Comparison of ENCODE assay signal across 12 mouse cellular contexts in genomic region chr7:140153829-140154217, GRCm38 (mm10). TPM values are rescaled to one million over a fixed set of nuclear protein-coding genes. Genes with fewer than 3 reads are reported as not detected.
DNase-seq lines count a peak whose midpoint lies in the region; ATAC-seq and TF ChIP-seq lines count a peak whose summit lies in the region.
"Had no signal": no experiment of that assay in that cellular context is flagged by ENCODE, and none has a peak within 500 bp of the region (broad histone marks: within the 10 kb centered on the region; RNA-seq: fewer than 3 reads in every experiment).

No protein-coding gene starts in this region.

- peaks cover 4% of the 10 kb centered on the region; the same call in 1 of the 2 replicates for H3K36me3 ChIP-seq in heart, embryonic 12.5 days
- H3K36me3 ChIP-seq in ES-Bruce4 (ENCODE audit: control insufficient read depth, insufficient read depth, low read length, poor library complexity, severe bottlenecking): no peaks in the 10 kb centered on the region
- no peaks in the 10 kb centered on the region for H3K36me3 ChIP-seq in forebrain, embryonic 16.5 days (ENCODE audit: control insufficient read depth, insufficient read depth)
- H3K36me3 ChIP-seq in midbrain, embryonic 11.5 days (ENCODE audit: control insufficient read depth, insufficient read depth, low read length): no peaks in the 10 kb centered on the region
- H3K36me3 ChIP-seq in thymus, adult 2 months (ENCODE audit: control insufficient read depth, insufficient read depth, low read length): no peaks in the 10 kb centered on the region

- no peaks in the 10 kb centered on the region for H3K9me3 ChIP-seq in heart, embryonic 12.5 days (replicated peaks)
- no peaks in the 10 kb centered on the region for H3K9me3 ChIP-seq in ES-Bruce4 (replicated peaks; ENCODE audit: control insufficient read depth, insufficient read depth, low read length, poor library complexity, severe bottlenecking)
- H3K9me3 ChIP-seq in forebrain, embryonic 16.5 days (ENCODE audit: control insufficient read depth, low read length): no peaks in the 10 kb centered on the region
- H3K9me3 ChIP-seq in midbrain, embryonic 11.5 days (ENCODE audit: control insufficient read depth, low read length): no peaks in the 10 kb centered on the region

- H3K4me1 ChIP-seq in heart, embryonic 12.5 days (replicated peaks): peaks cover 15% of the 10 kb centered on the region
- no peaks in the 10 kb centered on the region for H3K4me1 ChIP-seq in ES-Bruce4 (ENCODE audit: control insufficient read depth, insufficient read depth, low read length)
- H3K4me1 ChIP-seq in forebrain, embryonic 16.5 days (replicated peaks; ENCODE audit: control insufficient read depth, insufficient read depth, low read length): peaks cover 14% of the 10 kb centered on the region
- H3K4me1 ChIP-seq in midbrain, embryonic 11.5 days (ENCODE audit: control insufficient read depth, insufficient read depth, low read length): peaks cover 11% of the 10 kb centered on the region
- no peaks in the 10 kb centered on the region for H3K4me1 ChIP-seq in thymus, adult 2 months (replicated peaks; ENCODE audit: control insufficient read depth, insufficient read depth, low read length)

- 0 out of 2 replicates have a peak overlapping the region, but pooled peaks have one; percentile 43 for H3K9ac ChIP-seq in heart, embryonic 12.5 days
- H3K9ac ChIP-seq in ES-Bruce4 (ENCODE audit: low read depth, poor library complexity, severe bottlenecking): peak overlapping the region; percentile 33
- peak overlapping the region; percentile 70 for H3K9ac ChIP-seq in forebrain, embryonic 16.5 days (replicated peaks; ENCODE audit: low read depth, low read length)
- H3K9ac ChIP-seq in midbrain, embryonic 11.5 days (ENCODE audit: low read length): peak overlapping the region; percentile 62; the same call in 1 of the 2 replicates

- no peak for ATAC-seq in heart, embryonic 12.5 days (ENCODE audit: insufficient number of reproducible peaks, low FRiP score)
- ATAC-seq in forebrain, embryonic 16.5 days: peak; percentile 19; the same call in 1 of the 2 replicates
- peak; percentile 38 for ATAC-seq in midbrain, embryonic 11.5 days (ENCODE audit: low FRiP score)

- no peak for TF ChIP-seq POLR2A in ES-Bruce4 (IDR thresholded peaks at IDR 0.05; ENCODE audit: insufficient read depth, low read length)
- TF ChIP-seq POLR2A in thymus, adult 2 months (IDR thresholded peaks at IDR 0.05; ENCODE audit: control insufficient read depth, extremely low read depth, insufficient read depth, low read length, poor library complexity): no peak

- peaks cover 67% of the 10 kb centered on the region for H3K27me3 ChIP-seq in heart, embryonic 12.5 days (replicated peaks)
- no peaks in the 10 kb centered on the region for H3K27me3 ChIP-seq in ES-Bruce4 (ENCODE audit: control insufficient read depth, insufficient read depth, low read length, poor library complexity, severe bottlenecking)
- H3K27me3 ChIP-seq in forebrain, embryonic 16.5 days (replicated peaks; ENCODE audit: control insufficient read depth, insufficient read depth, low read length): no peaks in the 10 kb centered on the region
- H3K27me3 ChIP-seq in midbrain, embryonic 11.5 days (ENCODE audit: control insufficient read depth, insufficient read depth, low read length): peaks cover 11% of the 10 kb centered on the region
- H3K27me3 ChIP-seq in thymus, adult 2 months (ENCODE audit: control insufficient read depth, insufficient read depth, low read length): no peaks in the 10 kb centered on the region; the same call in 1 of the 2 replicates

- H3K27ac ChIP-seq in heart, embryonic 12.5 days (ENCODE audit: poor library complexity, severe bottlenecking): no peak overlapping the region
- no peak overlapping the region for H3K27ac ChIP-seq in ES-Bruce4 (ENCODE audit: insufficient read depth, low read length)
- no peak overlapping the region for H3K27ac ChIP-seq in forebrain, embryonic 16.5 days (ENCODE audit: low read length)
- no peak overlapping the region for H3K27ac ChIP-seq in midbrain, embryonic 11.5 days (ENCODE audit: low read depth, low read length)
- H3K27ac ChIP-seq in thymus, adult 2 months (ENCODE audit: control insufficient read depth, insufficient read depth, low read length): no peak overlapping the region

- no peak for TF ChIP-seq EP300 in ES-Bruce4 (IDR thresholded peaks at IDR 0.05; ENCODE audit: insufficient read depth, low read depth, low read length)

- WGBS in heart, embryonic 12.5 days: 18% methylated on average over 4 of the region's 4 CpGs
- WGBS in forebrain, embryonic 16.5 days: 17% methylated on average over 4 of the region's 4 CpGs
- 9% methylated on average over 4 of the region's 4 CpGs for WGBS in midbrain, embryonic 11.5 days
- WGBS in thymus, adult 2 months: 43% methylated on average over 4 of the region's 4 CpGs

- intact Hi-C loops in heart, postnatal 14 days (cut with DNase I): no loop called here

- DNase-seq in heart, postnatal 14 days: no peak
- DNase-seq in midbrain, embryonic 11.5 days (ENCODE audit: low spot score, missing footprints): no peak
- no peak for DNase-seq in thymus, adult 2 months
- DNase-seq in frontal cortex, adult 2 months (ENCODE audit: extremely low spot score in 1 of 2, low spot score in 1 of 2): no peak
- no peak for DNase-seq in cerebellum, adult 9-10 months

- H3K4me2 ChIP-seq in heart, embryonic 12.5 days: peak overlapping the region; percentile 56
- peak overlapping the region; percentile 67 for H3K4me2 ChIP-seq in forebrain, embryonic 16.5 days (ENCODE audit: low read length)
- H3K4me2 ChIP-seq in midbrain, embryonic 11.5 days: peak overlapping the region; percentile 58

- no peak for TF ChIP-seq CTCF in ES-Bruce4 (IDR thresholded peaks at IDR 0.05; ENCODE audit: low read depth, low read length)
- no peak for TF ChIP-seq CTCF in thymus, adult 2 months (IDR thresholded peaks at IDR 0.05; ENCODE audit: borderline replicate concordance, control insufficient read depth, extremely low read depth, insufficient read depth, low read length, poor library complexity)

- H3K4me3 ChIP-seq in heart, embryonic 12.5 days: peak overlapping the region; percentile 18; the same call in 1 of the 2 replicates
- H3K4me3 ChIP-seq in ES-Bruce4 (ENCODE audit: low read depth, low read length): peak overlapping the region; percentile 41
- peak overlapping the region; percentile 50 for H3K4me3 ChIP-seq in forebrain, embryonic 16.5 days (replicated peaks; ENCODE audit: low read length)
- peak overlapping the region; percentile 31 for H3K4me3 ChIP-seq in midbrain, embryonic 11.5 days (ENCODE audit: low read depth, low read length)
- H3K4me3 ChIP-seq in thymus, adult 2 months (ENCODE audit: control insufficient read depth, insufficient read depth, low read length): no peak overlapping the region

RNA-seq across cellular contexts. Expression of gene Sprn, which starts 0.9 kb away (rescaled TPM):
- polyA plus RNA-seq in heart, embryonic 12.5 days (2016; fragmentation: Nextera tagmentation; extraction: Ambion mirVana): 0.08 TPM in 1 of 2 replicates, not detected in the other
- total RNA-seq in heart, postnatal 14 days (2021): under 1 TPM; 0.32 to 0.41 TPM
- 0.24 TPM in 1 of 2 replicates, not detected in the other for polyA plus RNA-seq in ES-Bruce4 (2011; ENCODE audit: insufficient read depth, insufficient read length, low read depth, missing spikeins)
- polyA plus RNA-seq in forebrain, embryonic 16.5 days (2015; fragmentation: Nextera tagmentation; extraction: Ambion mirVana): 15.7 and 19.1 TPM in 2 replicates
- polyA plus RNA-seq in midbrain, embryonic 11.5 days (2014; fragmentation: Nextera tagmentation; extraction: Ambion mirVana): 0.59 and 0.89 TPM in 2 replicates
- 0.18 and 0.31 TPM in 2 replicates for polyA plus RNA-seq in thymus, adult 2 months (2012; rRNA removed)
- polyA plus RNA-seq in frontal cortex, adult 2 months (2012; rRNA removed): 103 and 125 TPM in 2 replicates
- total RNA-seq: megakaryocyte progenitor cell, adult 5-6 weeks had no signal
- polyA plus RNA-seq: C2C12 had no signal

RNA-seq across cellular contexts. Expression of gene Olfr522, which starts 10.7 kb away (rescaled TPM):
- polyA plus RNA-seq in heart, embryonic 12.5 days (2016; fragmentation: Nextera tagmentation; extraction: Ambion mirVana): not detected in 2 replicates
- total RNA-seq in heart, postnatal 14 days (2021): not detected
- not detected in 2 replicates for polyA plus RNA-seq in ES-Bruce4 (2011; ENCODE audit: insufficient read depth, insufficient read length, low read depth, missing spikeins)
- not detected in 2 replicates for polyA plus RNA-seq in forebrain, embryonic 16.5 days (2015; fragmentation: Nextera tagmentation; extraction: Ambion mirVana)
- not detected in 2 replicates for polyA plus RNA-seq in midbrain, embryonic 11.5 days (2014; fragmentation: Nextera tagmentation; extraction: Ambion mirVana)
- not detected in 2 replicates for polyA plus RNA-seq in thymus, adult 2 months (2012; rRNA removed)
- not detected in 2 replicates for polyA plus RNA-seq in frontal cortex, adult 2 months (2012; rRNA removed)
- total RNA-seq: gastrocnemius, adult 18-20 months; layer of hippocampus, postnatal 36 days; megakaryocyte progenitor cell, adult 5-6 weeks had no signal
- polyA plus RNA-seq: C2C12 had no signal

RNA-seq across cellular contexts. Expression of gene Mtg1, which starts 16.5 kb away (rescaled TPM):
- polyA plus RNA-seq in heart, embryonic 12.5 days (2016; fragmentation: Nextera tagmentation; extraction: Ambion mirVana): 28.3 and 28.9 TPM in 2 replicates
- total RNA-seq in heart, postnatal 14 days (2021): 10 to 100 TPM; 28.1 to 29.3 TPM
- polyA plus RNA-seq in ES-Bruce4 (2011; ENCODE audit: insufficient read depth, insufficient read length, low read depth, missing spikeins): 43.2 and 44.0 TPM in 2 replicates
- polyA plus RNA-seq in forebrain, embryonic 16.5 days (2015; fragmentation: Nextera tagmentation; extraction: Ambion mirVana): 34.6 and 36.5 TPM in 2 replicates
- 21.4 and 31.2 TPM in 2 replicates for polyA plus RNA-seq in midbrain, embryonic 11.5 days (2014; fragmentation: Nextera tagmentation; extraction: Ambion mirVana)
- polyA plus RNA-seq in thymus, adult 2 months (2012; rRNA removed): 36.0 and 39.0 TPM in 2 replicates
- 41.5 and 43.0 TPM in 2 replicates for polyA plus RNA-seq in frontal cortex, adult 2 months (2012; rRNA removed)

RNA-seq across cellular contexts. Expression of gene Olfr523, which starts 19.2 kb away (rescaled TPM):
- polyA plus RNA-seq in heart, embryonic 12.5 days (2016; fragmentation: Nextera tagmentation; extraction: Ambion mirVana): not detected in 2 replicates
- not detected for total RNA-seq in heart, postnatal 14 days (2021)
- not detected in 2 replicates for polyA plus RNA-seq in ES-Bruce4 (2011; ENCODE audit: insufficient read depth, insufficient read length, low read depth, missing spikeins)
- not detected in 2 replicates for polyA plus RNA-seq in forebrain, embryonic 16.5 days (2015; fragmentation: Nextera tagmentation; extraction: Ambion mirVana)
- not detected in 2 replicates for polyA plus RNA-seq in midbrain, embryonic 11.5 days (2014; fragmentation: Nextera tagmentation; extraction: Ambion mirVana)
- polyA plus RNA-seq in thymus, adult 2 months (2012; rRNA removed): 0.41 and 1.0 TPM in 2 replicates
- 0.04 and 0.08 TPM in 2 replicates for polyA plus RNA-seq in frontal cortex, adult 2 months (2012; rRNA removed)
- total RNA-seq: gastrocnemius, adult 18-20 months; megakaryocyte progenitor cell, adult 5-6 weeks had no signal
- polyA plus RNA-seq: C2C12 had no signal

RNA-seq across cellular contexts. Expression of gene Echs1, which starts 37.5 kb away (rescaled TPM):
- 174 and 176 TPM in 2 replicates for polyA plus RNA-seq in heart, embryonic 12.5 days (2016; fragmentation: Nextera tagmentation; extraction: Ambion mirVana)
- 100 to 1,000 TPM; 298 to 315 TPM for total RNA-seq in heart, postnatal 14 days (2021)
- 107 and 109 TPM in 2 replicates for polyA plus RNA-seq in ES-Bruce4 (2011; ENCODE audit: insufficient read depth, insufficient read length, low read depth, missing spikeins)
- polyA plus RNA-seq in forebrain, embryonic 16.5 days (2015; fragmentation: Nextera tagmentation; extraction: Ambion mirVana): 107 and 119 TPM in 2 replicates
- polyA plus RNA-seq in midbrain, embryonic 11.5 days (2014; fragmentation: Nextera tagmentation; extraction: Ambion mirVana): 163 and 178 TPM in 2 replicates
- 60.9 and 65.6 TPM in 2 replicates for polyA plus RNA-seq in thymus, adult 2 months (2012; rRNA removed)
- 62.3 and 72.0 TPM in 2 replicates for polyA plus RNA-seq in frontal cortex, adult 2 months (2012; rRNA removed)
